Mouse (Mus musculus) gastrocnemius, postnatal 25 days (tissue): ENCODE results near the gene Col11a2. TPM values are rescaled to one million over a fixed set of nuclear protein-coding genes. Genes with fewer than 3 reads are reported as not detected.
"Not testable (repeated sequence)": the region's sequence is repeated elsewhere in the genome, so short reads cannot be mapped to it uniquely, and the experiment has no call there.

ENCODE experiments used
- DNase-seq: peaks from one replicate; pipeline ENCODE4 v3.0.0; 2022
- long read RNA-seq, 2 experiments: library from polyadenylated mRNA; stranded (forward); transcript quantifications; one replicate each; pipeline ENCODE4 v2.0.0; 2021
- total RNA-seq, 2 experiments: library from RNA; stranded (reverse); gene quantifications; 1 replicate in 1 of 2; 2 replicates in 1 of 2; pipeline ENCODE4 v1.2.3; 2021

The Col11a2 gene
- 10 to 100 TPM in 1 of 2 experiments, 1 to 10 TPM in 1; 6.5 to 16.7 TPM for total RNA-seq
- long read RNA-seq, experiment 1, full-length matches to known transcripts = 1 of 16 reads
- long read RNA-seq, experiment 1, partial matches to known transcripts = 9 of 16 reads
- long read RNA-seq, experiment 1, other reads (novel, unspliced or antisense) = 6 of 16 reads
- long read RNA-seq, experiment 2, full-length matches to known transcripts = 1 of 23 reads
- long read RNA-seq, experiment 2, partial matches to known transcripts = 16 of 23 reads
- long read RNA-seq, experiment 2, other reads (novel, unspliced or antisense) = 6 of 23 reads

DNA sequence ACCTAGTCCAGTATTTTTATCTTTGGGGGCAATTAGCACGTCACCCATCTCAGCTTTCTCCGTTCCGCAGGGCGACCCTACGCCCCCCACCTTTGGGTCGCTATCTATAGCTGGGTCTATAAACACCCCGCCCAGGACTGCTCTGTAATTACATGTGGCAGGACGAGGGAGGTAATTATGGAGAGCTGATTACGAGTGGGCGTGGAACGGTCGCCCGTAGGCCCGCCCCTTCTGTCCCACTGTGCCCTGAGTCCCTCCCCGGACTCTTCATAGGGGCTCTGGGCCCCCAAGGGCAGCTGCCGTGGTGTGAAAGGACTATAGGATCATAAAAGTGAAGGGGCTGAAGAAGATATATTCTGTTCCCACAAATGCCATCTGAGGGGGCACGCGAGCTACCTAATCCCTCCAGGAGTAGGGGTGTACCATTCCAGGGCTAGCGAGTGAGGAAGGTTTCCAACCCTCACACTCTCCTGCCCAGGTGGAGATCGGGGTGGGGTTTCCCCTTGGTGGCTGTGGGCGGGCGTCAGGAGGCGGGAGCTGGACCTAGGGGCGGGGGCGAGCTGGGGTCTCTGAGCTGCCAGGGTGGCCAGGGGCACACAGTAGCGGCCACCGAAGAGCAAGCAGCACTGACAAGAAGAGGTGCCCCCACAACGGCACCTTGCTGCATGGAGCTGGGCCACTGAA lies at the start of gene Col11a2:
Gene Col11a2 (plus strand): TSS at position 560 of the 684 bp plus-strand sequence.
- DNase-seq = no peak

DNA sequence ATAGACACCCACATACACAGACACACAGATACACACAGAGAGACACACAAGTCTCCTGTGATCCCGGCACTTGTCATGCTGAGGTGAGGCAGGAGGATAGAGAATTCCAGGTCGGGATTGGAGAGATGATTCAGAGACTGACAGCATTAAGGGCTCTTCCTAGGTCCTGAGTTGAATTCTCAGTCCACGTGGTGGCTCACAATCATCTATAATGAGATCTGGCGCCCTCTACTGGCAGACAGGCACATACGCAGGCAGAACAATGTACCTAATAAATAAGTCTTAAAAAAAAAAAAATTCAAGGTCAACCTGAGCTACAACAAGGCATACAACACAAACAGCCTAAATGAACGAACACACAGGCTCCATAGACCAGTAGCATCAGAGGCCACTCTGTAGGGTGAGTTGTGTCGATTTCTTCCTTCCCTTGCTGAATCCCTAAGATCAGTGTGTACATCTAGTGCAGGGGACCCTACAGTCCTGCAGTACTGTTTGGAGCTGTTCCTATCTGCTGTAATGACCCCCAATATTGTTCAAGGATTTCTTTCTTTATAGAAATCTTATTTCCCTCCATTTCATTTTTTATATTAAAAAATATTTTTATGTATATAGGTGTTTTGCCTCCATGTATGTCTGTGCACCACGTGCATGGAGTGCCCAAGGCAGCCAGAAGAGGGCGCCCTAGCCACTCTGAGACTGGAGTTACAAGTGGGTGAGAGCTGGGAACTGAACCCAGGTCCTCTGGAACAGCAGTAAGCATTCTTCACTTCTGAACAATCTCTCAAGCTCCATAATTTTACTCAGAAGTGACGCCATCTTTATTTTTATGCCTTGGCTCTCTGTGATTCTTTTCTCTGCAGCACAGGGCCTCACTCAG lies 47.2 kb upstream of the Col11a2 start:
- no peak for DNase-seq

DNA sequence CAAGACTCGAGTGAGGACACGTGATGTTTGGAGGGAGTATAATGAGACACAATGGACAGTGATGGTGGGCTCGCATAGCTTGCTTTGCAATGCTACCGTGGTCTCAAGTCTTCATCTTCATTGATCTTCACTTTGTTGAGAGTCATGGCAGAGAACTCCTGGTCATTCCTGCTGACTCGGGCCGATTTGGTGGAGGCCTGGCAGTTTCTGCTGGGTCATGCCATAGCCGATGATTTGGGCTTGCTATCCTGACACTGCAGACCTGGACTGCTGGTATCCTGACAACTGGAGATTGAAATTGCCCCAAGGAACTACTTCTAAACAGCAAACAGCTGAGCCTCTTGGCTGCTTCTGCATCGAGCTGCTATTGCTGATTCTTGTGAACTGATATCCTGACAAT lies 44.3 kb upstream of the Col11a2 start:
- no peak for DNase-seq

DNA sequence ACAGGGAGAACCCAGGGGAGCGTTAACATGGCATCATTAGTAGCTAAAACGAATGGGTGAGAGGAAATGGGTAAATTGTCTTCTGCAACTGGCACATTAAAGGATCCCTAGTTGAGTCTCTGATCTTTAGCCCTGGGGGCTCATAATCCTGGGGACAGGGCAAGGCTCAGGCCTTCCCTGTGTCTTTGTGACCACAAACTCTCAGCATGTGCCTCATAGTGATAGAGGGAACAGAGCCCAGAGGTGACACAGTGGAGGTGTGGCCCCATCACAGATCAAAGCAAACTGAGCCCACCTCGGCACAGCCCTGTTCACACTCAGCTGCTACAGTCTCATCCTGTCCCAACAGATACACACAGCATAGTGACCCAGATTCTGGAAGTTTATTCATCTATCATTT lies 43.6 kb upstream of the Col11a2 start:
- no peak for DNase-seq

DNA sequence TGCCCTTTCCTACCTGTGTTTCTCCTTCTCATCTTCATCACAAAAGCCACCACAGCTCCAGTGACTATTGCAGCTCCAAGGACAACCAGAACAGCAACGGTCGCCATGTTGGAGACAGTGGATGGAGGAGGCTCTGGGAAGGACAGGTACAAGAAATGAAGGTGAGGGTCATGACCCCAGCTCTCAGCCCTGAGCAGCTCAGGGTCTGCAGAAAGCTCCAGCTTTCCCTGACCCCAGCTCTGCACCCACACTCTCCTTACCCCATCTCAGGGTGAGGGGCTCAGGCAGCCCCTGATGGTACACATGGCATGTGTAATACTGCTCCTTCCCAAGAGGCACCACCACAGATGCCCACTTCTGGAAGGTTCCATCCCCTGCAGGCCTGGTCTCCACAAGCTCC lies 42.2 kb upstream of the Col11a2 start:
- DNase-seq = not testable (repeated sequence)

DNA sequence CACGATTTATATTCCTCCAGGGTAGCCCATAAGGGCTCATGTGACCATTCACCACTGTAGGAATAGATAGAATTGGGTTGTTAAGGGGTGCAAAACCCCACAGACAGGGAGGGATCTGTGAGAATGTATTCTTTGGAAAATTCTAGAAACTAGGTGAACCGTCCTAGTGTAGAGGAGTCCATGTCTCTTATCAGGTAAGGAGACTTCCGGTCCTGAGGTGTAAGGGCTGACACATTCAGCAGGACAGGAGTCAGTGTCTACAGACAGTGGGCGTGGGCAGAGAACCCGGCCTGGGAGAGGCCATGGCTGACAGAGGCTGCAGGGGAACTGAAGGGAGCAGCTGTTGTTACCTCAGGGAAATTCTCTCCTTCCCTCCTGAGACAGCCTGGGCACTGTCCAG lies 40.5 kb upstream of the Col11a2 start:
- DNase-seq = not testable (repeated sequence)

DNA sequence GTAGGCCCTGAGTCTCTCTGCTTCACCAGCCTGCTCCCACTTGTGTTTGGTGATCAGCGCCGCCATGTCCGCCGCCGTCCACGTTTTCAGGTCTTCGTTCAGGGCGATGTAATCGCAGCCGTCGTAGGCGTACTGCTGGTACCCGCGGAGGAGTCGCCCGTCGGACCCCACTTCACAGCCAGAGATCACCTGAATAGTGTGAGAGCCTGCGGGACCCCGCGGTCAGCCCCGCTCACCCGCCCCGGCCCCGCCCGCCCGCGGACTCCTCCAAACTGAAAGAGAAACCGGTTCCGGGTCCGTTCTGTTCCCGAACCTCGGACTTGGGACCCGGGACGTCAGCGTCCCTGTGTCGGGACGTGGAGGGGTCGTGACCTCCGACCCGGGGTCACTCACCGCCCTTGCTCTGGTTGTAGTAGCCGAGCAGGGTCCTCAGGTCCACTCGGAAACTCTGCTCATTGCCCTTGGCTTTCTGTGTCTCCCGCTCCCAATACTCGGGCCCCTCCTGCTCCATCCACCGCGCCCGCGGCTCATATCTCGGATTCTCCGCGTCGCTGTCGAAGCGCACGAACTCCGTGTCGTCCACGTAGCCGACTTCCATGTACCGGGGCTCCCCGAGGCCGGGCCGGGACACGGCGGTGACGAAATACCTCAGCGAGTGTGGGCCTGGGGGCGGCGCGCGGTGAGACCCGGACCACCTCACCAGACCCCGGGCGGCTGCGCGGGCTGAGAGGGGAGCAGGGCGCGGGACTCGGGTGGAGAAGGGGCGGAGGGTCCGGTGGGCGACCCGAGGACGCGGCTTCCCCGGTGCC lies 39.7 kb upstream of the Col11a2 start:
- no peak for DNase-seq

DNA sequence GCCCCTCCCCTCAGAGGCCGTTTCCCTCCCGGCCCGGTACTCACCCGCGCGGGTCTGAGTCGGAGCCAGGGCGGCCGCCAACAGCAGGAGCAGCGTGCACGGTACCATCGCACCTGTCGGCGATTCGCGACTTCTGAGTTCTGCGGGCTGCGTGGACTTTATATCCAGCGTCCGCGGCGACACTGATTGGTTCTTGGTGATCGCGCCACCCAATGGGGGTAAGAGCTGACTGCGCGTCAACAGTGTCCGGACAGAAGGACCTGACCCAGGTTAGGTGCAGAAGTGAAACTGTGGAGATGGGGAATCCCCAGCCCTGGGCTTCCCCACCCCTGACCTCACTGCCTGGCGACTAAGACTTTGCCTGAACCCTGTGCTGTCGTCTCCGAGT lies 39.1 kb upstream of the Col11a2 start, which contains the start of gene H2-K1:
Gene H2-K1 (minus strand): TSS at position 198 of the 388 bp plus-strand sequence.
- peak; percentile 86 for DNase-seq

DNA sequence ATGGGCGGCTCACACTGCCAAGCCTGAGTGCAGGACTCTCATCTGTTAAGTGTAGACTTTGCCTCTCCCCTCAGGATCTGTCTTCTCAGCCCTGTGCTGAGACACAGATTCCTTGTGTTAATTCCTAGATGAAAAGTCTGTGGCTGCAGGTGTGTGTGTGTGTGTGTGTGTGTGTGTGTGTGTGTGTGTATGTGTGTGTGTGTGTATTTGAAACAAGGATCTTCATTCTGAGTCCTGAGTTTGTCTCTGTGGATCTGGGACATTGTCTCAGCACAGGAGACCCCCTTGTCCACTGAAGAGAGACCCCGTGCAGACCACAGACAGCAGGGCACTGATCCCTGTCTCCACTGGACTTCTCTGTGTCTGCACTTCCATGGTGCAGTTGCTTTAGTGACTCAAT lies 38.4 kb upstream of the Col11a2 start:
- DNase-seq = not testable (repeated sequence)

DNA sequence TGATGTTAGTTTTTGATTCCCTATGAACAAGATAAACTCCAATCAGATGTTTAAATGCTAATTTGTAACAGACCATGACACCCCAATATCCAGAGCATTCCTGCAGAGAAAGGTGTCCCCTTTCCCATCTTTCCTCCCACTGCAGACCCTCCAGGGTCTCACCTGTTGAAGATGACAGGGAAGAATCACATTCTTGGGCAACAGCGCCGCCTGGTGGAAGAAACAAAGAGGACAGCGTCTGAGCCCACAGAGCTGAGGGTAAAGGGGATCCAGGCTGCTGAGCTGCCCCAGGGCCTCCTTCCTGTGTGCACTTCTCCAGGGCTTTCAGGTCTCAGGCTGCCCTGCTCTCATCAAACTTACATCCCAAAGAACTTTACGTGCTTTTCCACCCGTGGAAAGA lies 35.8 kb upstream of the Col11a2 start:
- DNase-seq = no peak

DNA sequence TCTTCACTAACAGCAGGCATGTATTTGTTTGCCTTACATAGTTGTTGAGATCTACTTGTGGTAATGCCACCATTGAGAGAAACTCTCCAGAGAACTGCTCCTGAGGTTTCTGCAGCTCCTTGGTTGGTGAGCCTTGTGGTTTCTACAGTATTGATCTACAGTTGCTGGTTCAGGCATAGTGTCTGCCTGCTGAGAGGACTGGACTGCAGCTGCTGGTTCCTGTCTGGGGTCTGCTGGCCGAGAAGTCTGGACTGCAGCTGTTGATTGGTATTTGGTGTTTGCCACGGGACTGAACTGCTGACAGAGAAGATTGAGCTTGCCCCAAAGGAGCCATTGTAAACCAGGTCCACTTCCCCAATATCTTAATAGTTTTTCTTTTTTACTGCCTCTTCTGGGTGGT lies 32.7 kb upstream of the Col11a2 start:
- DNase-seq = no peak

DNA sequence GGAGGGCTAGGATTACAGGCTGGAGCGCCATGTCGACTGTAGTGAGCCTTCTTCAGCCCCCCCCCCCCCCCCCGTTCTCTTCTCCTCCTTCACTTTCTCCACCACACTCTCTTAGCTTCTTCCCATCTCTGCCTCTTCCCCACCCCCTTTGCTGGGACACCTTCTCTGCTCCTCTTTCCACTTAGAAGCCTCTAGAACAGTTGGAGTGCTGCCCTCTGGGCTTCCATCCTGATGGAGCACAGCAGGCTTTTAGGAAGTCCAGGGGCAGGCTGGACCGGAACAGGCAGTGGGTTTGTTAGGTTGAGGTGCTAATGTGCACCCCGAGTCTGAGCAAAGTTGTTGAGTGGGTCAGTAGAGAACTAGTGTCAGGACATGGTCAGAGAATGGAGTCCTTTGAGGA lies 29.1 kb upstream of the Col11a2 start:
- no peak for DNase-seq

DNA sequence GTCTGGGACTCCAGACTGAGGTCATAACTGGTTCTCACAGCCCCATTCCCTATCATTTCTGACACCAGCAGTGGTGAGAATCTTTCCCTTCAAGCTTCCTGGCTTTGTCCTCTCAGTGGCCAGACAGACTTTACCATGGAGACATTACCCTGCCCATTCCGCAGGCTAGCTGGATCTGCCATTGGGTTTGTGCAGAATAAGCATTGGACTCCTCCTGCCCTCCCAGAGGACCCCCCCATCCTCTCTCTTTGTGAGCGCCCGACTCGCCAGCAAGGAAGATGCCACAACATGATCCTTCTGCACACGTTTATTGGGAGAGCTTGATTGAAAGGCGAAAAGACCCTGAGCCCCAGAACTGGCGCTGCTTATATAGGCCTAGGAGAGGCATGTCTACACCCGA lies 25.8 kb upstream of the Col11a2 start:
- no peak for DNase-seq

DNA sequence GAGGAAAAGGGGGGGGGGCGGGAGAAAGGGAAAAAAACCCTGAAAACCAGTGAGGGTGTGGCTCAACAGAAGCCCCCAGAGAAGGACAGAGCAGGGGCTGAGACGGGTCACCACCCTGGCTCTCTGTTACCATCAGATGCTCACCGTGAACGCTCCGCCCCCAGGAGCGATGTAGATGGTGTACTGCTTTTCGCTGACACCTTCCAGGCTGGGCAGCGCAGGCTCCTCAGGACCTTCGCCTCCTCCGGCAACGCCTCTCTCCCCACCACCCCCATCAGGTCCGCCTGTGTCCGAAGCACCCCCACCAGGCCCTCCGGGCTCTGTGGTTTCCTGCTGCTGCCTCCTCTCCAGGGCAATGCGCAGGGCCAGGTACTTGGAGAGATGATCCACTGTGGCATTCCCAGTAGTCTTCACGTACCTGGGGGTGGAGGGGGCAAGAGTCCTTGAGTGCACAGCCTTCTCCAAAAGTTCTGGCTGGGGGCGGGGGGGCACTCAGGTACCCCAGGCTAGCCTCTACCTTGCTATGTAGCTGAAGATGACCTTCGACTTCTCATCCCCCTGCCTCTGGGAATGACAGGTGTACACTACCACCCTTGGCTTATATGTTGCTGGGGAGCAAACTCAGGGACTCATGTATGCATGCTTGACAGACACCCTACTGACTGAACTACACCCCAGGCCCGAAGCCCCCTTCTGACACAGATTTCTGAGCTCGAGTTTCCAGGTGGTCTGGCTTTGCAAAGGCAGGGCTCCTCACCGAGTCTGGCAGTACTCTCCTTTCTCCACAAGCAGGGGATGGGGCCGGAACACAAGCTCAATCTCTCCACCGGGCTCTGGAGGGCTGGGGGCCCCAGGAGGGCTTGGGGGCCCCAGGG lies 17.5 kb upstream of the Col11a2 start:
- no peak for DNase-seq

DNA sequence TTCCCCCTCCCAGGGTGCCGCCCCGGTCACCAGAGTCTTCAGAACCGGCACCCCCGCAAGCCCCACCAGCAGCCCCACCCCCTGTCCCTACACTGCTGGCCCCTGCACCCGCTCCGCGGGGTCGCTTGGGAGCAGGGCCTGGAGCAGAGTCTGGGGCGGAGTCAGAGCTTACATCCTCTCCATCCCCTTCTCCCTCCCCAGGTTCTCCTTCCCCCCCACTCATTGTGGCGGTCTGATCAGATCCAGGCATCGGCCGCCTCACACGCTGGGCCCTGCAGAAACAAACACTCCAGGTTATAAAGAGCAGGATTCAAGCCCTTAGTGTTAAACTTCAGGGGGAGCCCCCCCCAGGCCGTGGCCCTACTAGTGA lies 16.8 kb upstream of the Col11a2 start:
- peak; percentile 6 for DNase-seq

DNA sequence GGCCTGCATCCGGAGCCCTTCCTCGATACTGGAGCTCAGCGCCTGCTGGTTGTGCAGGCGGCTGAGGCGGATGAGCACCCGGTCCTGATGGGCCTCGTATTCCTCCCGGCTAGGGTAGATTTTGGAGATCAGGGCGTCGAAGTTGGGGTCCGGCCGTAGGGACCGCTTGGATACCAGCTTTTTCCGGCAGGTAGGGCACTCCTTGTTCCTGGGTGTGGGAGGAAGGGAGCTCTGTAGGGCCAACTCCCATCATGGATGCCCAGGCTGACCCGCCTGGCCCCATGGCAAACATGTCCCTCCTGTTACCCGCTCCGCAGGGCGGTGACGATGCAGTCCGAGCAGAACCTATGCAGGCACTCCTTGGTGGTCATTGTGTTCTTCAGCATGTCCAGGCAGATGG lies 16.2 kb upstream of the Col11a2 start:
- DNase-seq = no peak

DNA sequence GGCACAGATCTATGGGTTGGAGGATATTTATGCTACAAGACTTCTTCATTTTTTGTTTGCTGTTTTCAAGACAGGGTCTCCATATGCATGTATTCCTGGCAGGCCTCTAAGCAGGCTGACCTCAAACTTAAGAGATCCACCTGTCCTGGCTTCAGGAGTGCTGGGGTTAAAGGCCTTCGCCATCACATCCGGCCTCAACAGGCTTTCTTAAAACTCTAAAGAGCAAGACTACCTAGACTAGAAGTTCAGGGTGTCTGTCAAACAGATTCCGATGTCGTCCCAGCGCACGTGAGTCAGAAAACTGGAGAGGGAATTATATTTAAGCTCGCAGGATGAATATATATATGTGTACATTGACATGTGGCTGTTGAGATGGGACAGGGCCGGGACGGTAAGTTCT lies 15.6 kb upstream of the Col11a2 start:
- DNase-seq = no peak

DNA sequence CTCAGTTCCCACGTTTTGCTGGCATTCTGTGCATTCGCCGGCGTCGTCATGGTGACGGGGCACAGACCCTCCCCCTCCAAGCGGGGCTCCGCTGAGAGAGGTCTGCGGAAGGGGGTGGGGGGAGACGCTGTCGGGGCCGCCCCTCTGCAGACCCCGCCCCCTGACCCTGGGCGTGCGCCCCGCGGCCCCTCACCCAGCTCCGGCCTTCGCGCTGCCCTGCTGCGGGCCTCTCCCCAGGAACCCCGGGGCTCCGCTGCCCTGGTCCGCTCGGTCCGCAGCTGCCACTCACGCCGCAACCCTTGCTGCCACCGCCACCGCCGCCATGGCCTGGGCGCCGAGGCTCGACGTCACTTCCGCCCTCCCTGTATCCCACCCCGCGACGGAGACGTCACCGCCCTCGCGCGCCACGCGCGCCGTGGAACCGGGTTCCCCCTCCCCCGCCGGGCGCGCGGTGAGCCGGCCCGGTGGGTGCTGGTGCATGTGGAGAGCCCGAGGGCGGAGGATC lies 14.9 kb upstream of the Col11a2 start, which contains the start of gene Ring1:
Gene Ring1 (minus strand): TSS at position 364 of the 505 bp plus-strand sequence.
- peak; percentile 85 for DNase-seq

DNA sequence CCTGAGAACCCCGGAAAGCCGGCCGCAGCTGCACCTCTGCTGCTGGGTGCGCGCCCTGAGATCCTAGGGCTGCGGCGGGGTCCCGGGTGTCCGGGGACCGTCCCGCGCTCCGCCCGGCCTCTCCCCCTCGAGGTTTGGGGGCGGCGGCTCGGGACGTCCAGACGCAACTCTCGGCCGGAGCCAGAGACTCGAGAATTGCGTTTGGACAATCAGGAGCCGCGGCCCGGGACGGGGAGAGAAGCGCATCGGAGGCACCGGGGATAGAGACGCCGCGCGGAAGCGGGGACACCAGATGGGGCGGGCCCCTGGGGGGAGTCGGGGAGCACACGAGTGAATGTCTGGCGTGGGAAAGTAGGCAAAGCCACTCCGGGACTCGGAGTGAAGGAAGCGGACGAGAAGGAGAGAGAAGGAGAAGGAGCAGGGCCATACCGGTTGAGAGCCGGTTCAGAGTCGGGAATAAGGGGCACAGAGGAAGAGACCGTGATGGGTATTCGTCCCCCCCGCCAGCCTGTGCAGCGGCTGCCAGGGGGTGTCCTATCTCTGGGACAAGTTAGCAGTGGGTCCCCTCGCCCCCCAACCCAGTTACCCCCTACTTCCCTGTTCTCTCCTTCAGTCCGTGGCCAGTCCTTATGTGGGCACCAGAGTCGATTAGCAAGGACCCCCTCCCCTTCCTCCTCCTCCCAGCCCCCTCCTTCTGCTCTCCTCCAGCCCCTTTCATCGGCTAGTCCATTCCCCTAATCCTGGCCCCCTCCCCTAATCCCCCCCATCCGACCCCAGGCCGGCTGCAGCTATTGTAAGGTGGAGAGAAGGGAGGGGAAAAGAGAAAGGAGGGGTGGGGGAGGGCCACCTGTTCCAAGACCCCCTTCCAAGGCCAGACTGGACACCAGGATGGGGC lies 14.1 kb upstream of the Col11a2 start:
- DNase-seq = peak; percentile 9

DNA sequence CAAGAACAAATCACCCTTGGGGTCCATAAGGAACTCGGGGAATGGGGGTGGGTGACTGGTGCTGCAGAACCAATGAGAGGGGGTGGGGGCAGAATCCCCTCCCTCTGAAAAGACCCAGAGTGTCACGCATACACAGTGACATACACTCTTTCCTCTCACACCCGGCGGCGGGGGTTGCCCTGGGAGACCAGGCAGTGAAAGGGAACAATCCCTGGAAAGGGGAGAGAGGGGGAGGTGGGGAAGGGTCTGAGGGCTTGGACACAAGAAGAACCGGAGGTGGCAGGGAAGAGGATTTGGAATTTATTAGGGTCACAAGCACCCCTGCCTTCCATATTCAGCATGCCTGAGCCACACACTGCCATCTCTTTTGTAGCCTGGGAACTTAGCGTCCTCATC lies 13.5 kb upstream of the Col11a2 start:
- DNase-seq = peak; percentile 10
